Mouse (Mus musculus): ENCODE data around the gene Mdm4. TPM values are rescaled to one million over a fixed set of nuclear protein-coding genes. Genes with fewer than 3 reads are reported as not detected.

The Mdm4 gene
- polyA plus RNA-seq, 1 experiment: 7.3 TPM

DNA sequence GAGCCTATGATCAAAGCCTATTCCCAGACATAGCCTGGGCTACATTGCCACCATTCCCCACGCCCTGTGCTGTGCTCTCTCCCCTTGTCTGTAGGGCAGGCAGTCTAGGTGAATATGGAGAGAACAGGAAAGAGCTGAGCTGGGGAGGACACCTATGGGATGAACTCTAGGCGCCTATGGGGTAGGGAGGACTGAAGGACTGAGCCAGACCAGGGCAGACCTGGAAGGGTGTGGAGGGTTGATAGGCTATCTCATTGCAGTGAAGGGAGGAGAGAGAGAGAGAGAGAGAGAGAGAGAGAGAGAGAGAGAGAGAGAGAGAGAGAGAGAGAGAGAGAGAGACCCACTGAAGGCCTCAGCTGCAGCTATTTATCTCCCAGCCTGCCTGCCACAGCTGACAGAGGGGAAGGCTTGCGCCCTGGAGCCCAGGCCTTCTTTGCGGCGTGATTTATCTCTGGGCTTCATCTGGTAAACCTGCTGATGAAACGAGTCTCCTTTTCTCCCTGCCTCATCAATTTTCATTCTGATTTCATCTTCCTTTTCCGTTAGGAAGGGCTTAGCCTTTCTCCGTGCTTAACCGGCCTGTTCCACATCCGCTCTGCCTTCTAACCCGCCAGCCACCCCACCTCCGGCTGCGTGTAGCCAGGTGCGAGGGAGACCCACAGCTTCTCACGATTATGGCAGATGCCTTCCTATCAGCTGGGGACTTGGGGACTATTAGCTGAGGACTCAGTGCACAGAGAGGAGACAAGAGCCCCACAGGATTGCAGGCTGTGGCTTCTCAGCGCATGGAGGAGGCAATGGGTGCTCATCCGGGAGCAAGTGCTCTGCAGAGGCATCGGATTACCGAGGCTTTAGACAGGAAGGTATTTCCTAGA, 102.1 kb downstream of the Mdm4 start:
- no peaks in the 10 kb centered on the region for H3K36me3 ChIP-seq (replicated peaks; ENCODE audit: low read length)
- peaks cover 62% of the 10 kb centered on the region for H3K27me3 ChIP-seq (replicated peaks)
- no peak for TF ChIP-seq GATA1 (IDR thresholded peaks at IDR 0.05; ENCODE audit: borderline replicate concordance, low read length)
- TF ChIP-seq FLI1 (IDR thresholded peaks at IDR 0.05; ENCODE audit: low read length): no peak
- H3K4me1 ChIP-seq: no peaks in the 10 kb centered on the region
- no peaks in the 10 kb centered on the region for H3K9me3 ChIP-seq
- H3K4me3 ChIP-seq (replicated peaks): no peak overlapping the region

DNA sequence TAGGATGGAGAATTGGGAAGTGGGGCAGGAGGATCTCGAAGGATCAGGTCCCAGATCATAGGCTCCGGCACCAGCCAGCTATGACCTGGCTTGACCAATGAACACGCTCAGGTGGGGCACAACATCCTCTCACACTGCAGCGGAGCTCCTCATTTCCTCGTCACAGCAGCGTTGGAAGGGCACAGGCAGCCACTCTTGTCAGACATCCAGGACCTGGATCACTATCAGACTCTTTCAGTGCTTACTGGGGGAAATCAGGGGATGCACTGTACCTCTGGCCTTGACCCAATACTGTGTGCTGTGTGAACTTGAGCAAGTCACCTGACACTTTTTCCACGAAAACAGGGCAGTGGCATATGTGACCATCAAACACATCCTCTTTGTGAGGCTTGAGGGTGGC, 105.1 kb downstream of the Mdm4 start:
- Histone ChIP-seq H3K4me3 (replicated peaks) (no peak overlapping the region), H3K9me3 (no peaks in the 10 kb centered on the region), H3K36me3 (replicated peaks; ENCODE audit: low read length) (no peaks in the 10 kb centered on the region), H3K4me1 (peaks cover 5% of the 10 kb centered on the region; the same call in 1 of the 2 replicates), H3K27me3 (replicated peaks) (peaks cover 61% of the 10 kb centered on the region)
- TF ChIP-seq GATA1 (IDR thresholded peaks at IDR 0.05; ENCODE audit: borderline replicate concordance, low read length) (no peak), FLI1 (IDR thresholded peaks at IDR 0.05; ENCODE audit: low read length) (no peak)

DNA sequence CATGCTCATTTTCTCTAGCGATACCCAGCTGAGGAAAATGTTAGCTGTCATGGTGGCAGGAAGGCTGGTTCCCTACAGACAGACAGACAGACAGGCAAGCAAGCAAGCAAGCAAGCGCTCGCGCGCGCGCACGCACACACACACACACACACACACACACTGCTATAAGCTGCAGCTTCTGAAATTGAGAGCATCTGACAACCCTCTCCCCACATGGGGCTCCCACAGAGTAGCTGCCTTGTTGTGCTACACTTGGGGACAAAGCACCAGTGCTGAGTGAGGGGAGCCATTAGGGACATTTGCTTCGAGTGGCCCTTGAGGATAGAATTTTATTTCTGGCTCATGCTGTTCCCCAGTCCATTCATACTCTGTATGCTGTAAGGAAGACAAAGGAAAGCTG, 108.1 kb downstream of the Mdm4 start:
- H3K4me1 ChIP-seq: peaks cover 5% of the 10 kb centered on the region; the same call in 1 of the 2 replicates
- H3K27me3 ChIP-seq (replicated peaks): peaks cover 67% of the 10 kb centered on the region
- no peak overlapping the region for H3K4me3 ChIP-seq (replicated peaks)
- no peaks in the 10 kb centered on the region for H3K36me3 ChIP-seq (replicated peaks; ENCODE audit: low read length)
- H3K9me3 ChIP-seq: no peaks in the 10 kb centered on the region
- TF ChIP-seq FLI1 (IDR thresholded peaks at IDR 0.05; ENCODE audit: low read length): no peak
- no peak for TF ChIP-seq GATA1 (IDR thresholded peaks at IDR 0.05; ENCODE audit: borderline replicate concordance, low read length)

DNA sequence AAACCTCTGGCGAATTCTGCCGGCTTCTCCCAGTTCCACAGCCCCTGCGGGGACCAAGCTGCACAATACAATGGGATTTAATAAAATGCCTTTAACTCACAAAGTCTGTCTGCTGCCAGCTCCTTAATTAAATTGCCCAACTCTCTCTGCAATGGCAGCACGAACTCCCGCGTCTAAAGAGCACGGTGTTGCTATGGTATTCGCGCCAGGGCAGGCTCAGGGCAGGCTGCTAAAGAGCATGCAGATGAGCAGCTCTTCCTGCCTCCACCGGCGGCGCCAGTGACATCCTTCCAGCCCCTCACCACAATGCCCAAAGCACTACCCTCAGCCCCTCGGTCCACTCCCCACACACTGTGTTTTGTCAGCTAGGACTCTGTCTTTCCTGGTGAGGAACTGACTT, 109.3 kb downstream of the Mdm4 start:
- Histone ChIP-seq H3K9me3 (no peaks in the 10 kb centered on the region), H3K4me3 (replicated peaks) (peak overlapping the region; percentile 34), H3K4me1 (peaks cover 5% of the 10 kb centered on the region; the same call in 1 of the 2 replicates), H3K36me3 (replicated peaks; ENCODE audit: low read length) (no peaks in the 10 kb centered on the region), H3K27me3 (replicated peaks) (peaks cover 72% of the 10 kb centered on the region)
- TF ChIP-seq FLI1 (IDR thresholded peaks at IDR 0.05; ENCODE audit: low read length) (no peak), GATA1 (IDR thresholded peaks at IDR 0.05; ENCODE audit: borderline replicate concordance, low read length) (no peak)

DNA sequence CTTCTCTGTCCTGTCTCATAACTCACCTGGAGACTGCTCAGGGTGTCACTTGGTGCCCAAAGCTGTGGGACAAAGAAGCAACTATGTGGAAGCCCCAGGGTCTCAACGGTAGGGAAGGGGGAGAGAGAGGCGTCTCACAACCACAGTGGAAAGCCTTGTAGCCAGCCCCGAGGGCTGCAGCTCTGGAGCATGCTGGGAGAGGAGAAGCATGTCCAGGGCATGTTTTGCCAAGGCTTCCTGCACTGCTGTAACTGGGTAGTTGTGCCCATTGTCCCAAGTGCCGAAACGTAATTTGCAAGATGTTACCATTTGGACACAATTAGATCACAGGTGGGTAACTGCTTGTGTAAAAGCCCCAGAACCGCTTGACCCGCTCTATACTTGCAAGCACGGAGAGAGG, 111.1 kb downstream of the Mdm4 start:
- H3K9me3 ChIP-seq: no peaks in the 10 kb centered on the region
- no peak overlapping the region for H3K4me3 ChIP-seq (replicated peaks)
- H3K36me3 ChIP-seq (replicated peaks; ENCODE audit: low read length): no peaks in the 10 kb centered on the region
- peaks cover 5% of the 10 kb centered on the region; the same call in 1 of the 2 replicates for H3K4me1 ChIP-seq
- no peak for TF ChIP-seq GATA1 (IDR thresholded peaks at IDR 0.05; ENCODE audit: borderline replicate concordance, low read length)
- no peak for TF ChIP-seq FLI1 (IDR thresholded peaks at IDR 0.05; ENCODE audit: low read length)
- peaks cover 79% of the 10 kb centered on the region for H3K27me3 ChIP-seq (replicated peaks)

GRCm38 (mm10) chr1:132918117-132918680, 112.2 kb downstream of the Mdm4 start:
- Histone ChIP-seq H3K36me3 (replicated peaks; ENCODE audit: low read length) (no peaks in the 10 kb centered on the region), H3K4me1 (peaks cover 5% of the 10 kb centered on the region; the same call in 1 of the 2 replicates), H3K9me3 (no peaks in the 10 kb centered on the region), H3K4me3 (replicated peaks) (no peak overlapping the region), H3K27me3 (replicated peaks) (peaks cover 83% of the 10 kb centered on the region)
- TF ChIP-seq FLI1 (IDR thresholded peaks at IDR 0.05; ENCODE audit: low read length) (no peak), GATA1 (IDR thresholded peaks at IDR 0.05; ENCODE audit: borderline replicate concordance, low read length) (no peak)

- Histone ChIP-seq H3K9me3 (no peaks in the 10 kb centered on the region), H3K27me3 (replicated peaks) (peaks cover 82% of the 10 kb centered on the region), H3K4me3 (replicated peaks) (no peak overlapping the region), H3K4me1 (peaks cover 5% of the 10 kb centered on the region; the same call in 1 of the 2 replicates), H3K36me3 (replicated peaks; ENCODE audit: low read length) (no peaks in the 10 kb centered on the region)
- no peak for TF ChIP-seq GATA1 (IDR thresholded peaks at IDR 0.05; ENCODE audit: borderline replicate concordance, low read length)
- TF ChIP-seq FLI1 (IDR thresholded peaks at IDR 0.05; ENCODE audit: low read length): no peak
Observed at GRCm38 (mm10) chr1:132917554-132917953, 112.8 kb downstream of the Mdm4 start.

GRCm38 (mm10) chr1:132915849-132916493, 114.4 kb downstream of the Mdm4 start:
- no peak for TF ChIP-seq FLI1 (IDR thresholded peaks at IDR 0.05; ENCODE audit: low read length)
- no peak for TF ChIP-seq GATA1 (IDR thresholded peaks at IDR 0.05; ENCODE audit: borderline replicate concordance, low read length)
- no peak overlapping the region for H3K4me3 ChIP-seq (replicated peaks)
- no peaks in the 10 kb centered on the region for H3K9me3 ChIP-seq
- H3K27me3 ChIP-seq (replicated peaks): peaks cover 78% of the 10 kb centered on the region
- H3K36me3 ChIP-seq (replicated peaks; ENCODE audit: low read length): no peaks in the 10 kb centered on the region
- H3K4me1 ChIP-seq: no peaks in the 10 kb centered on the region; the same call in 1 of the 2 replicates

GRCm38 (mm10) chr1:132910414-132911041, 119.8 kb downstream of the Mdm4 start:
- H3K36me3 ChIP-seq (replicated peaks; ENCODE audit: low read length): no peaks in the 10 kb centered on the region
- no peak for TF ChIP-seq FLI1 (IDR thresholded peaks at IDR 0.05; ENCODE audit: low read length)
- no peak for TF ChIP-seq GATA1 (IDR thresholded peaks at IDR 0.05; ENCODE audit: borderline replicate concordance, low read length)
- peaks cover 62% of the 10 kb centered on the region for H3K27me3 ChIP-seq (replicated peaks)
- peaks cover 12% of the 10 kb centered on the region for H3K9me3 ChIP-seq
- no peaks in the 10 kb centered on the region for H3K4me1 ChIP-seq
- H3K4me3 ChIP-seq (replicated peaks): no peak overlapping the region

Data from megakaryocyte, embryonic 14.5 days (primary cell).